In the genomic region with DNA sequence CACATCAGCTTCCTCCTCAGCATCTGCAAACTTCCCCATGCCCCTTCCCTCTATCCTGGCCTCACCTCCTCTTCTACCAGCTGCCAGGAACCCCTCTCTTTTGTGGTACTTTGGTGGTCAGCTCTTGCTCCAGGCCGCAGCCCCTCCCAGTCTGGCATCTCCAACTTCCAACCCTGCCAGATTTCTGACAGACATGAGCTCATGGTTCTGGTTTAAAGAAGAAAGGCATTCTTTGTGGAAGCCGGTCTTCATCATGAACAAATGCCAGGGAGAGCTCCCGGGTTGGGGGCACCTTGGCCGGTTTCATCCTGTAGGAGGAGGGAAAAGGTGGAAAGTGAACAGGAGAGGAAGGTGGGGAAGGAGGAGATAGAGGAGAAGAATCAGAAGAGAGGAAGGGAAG, we compare ENCODE assay signal across 14 mouse cellular contexts. TPM values are rescaled to one million over a fixed set of nuclear protein-coding genes. Genes with fewer than 3 reads are reported as not detected.
"Had no signal": no experiment of that assay in that cellular context is flagged by ENCODE, and none has a peak within 500 bp of the region (broad histone marks: within the 10 kb centered on the region; RNA-seq: fewer than 3 reads in every experiment).

No protein-coding gene starts in this region.

- H3K27ac ChIP-seq: liver, embryonic 13.5 days; midbrain, embryonic 10.5 days had no signal

- H3K9ac ChIP-seq: liver, embryonic 13.5 days had no signal

- H3K4me2 ChIP-seq: liver, embryonic 13.5 days had no signal

- DNase-seq: kidney, adult 18-20 months; kidney, adult 9 months; kidney, postnatal 14 days; kidney, postnatal 4 days; liver, embryonic 13.5 days; lung, adult 2 months; lung, postnatal 36 days; thymus, adult 18-20 months; thymus, postnatal 36 days had no signal

- ATAC-seq: midbrain, embryonic 16.5 days had no signal

- H3K36me3 ChIP-seq: liver, embryonic 13.5 days; midbrain, embryonic 10.5 days had no signal

- H3K4me3 ChIP-seq: liver, embryonic 13.5 days; megakaryocyte, embryonic 14.5 days; midbrain, embryonic 10.5 days had no signal

- H3K9me3 ChIP-seq: liver, embryonic 13.5 days; megakaryocyte, embryonic 14.5 days; midbrain, embryonic 10.5 days had no signal

RNA-seq across cellular contexts. Expression of a gene that starts 4.0 kb away (rescaled TPM):
- total RNA-seq: liver, adult 2 months had no signal
- polyA plus RNA-seq: liver, adult 2 months; spleen, adult 2 months had no signal
